In the genomic region with DNA sequence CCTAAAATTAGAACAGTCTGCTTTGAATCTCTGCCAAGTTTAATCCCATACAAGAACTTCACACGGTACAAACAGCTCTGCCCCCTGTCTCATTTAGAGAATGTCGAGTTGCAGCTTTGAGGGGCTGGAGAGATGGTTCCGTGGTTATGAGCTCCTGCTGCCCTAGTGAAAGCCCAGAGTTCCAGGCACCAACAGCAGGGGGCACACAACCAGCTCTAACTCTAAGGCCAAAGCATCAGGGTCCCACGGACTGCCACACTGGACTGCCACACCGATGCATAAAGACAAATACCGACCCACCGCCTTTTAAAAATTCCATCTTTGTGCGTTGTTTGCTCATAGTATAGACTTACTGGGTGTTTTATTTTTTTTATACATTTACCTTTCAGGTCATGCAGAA, we compare ENCODE assay signal across 11 mouse cellular contexts.
DNase-seq lines count a peak whose midpoint lies in the region; ATAC-seq and TF ChIP-seq lines count a peak whose summit lies in the region.
"Had no signal": no experiment of that assay in that cellular context is flagged by ENCODE, and none has a peak within 500 bp of the region (broad histone marks: within the 10 kb centered on the region; RNA-seq: fewer than 3 reads in every experiment).

No protein-coding gene starts in this region.

- no peaks in the 10 kb centered on the region for H3K36me3 ChIP-seq in CH12.LX (replicated peaks in 1 of 2; ENCODE audit: control insufficient read depth in 1 of 2, insufficient read depth in 1 of 2, low read length in 1 of 2)
- no peaks in the 10 kb centered on the region for H3K36me3 ChIP-seq in embryonic facial prominence, embryonic 14.5 days (ENCODE audit: control insufficient read depth, insufficient read depth, low read length)

- dilution Hi-C loops in CH12.LX (cut with MboI; ENCODE audit: extremely low pct_ligation_motif_present, extremely low pct_unique_long_range_greater_than_20kb, low sequenced_read_pairs) = no loop called here

- no peak overlapping the region for H3K9ac ChIP-seq in CH12.LX (ENCODE audit: insufficient read depth, low read depth)
- H3K9ac ChIP-seq in embryonic facial prominence, embryonic 14.5 days (ENCODE audit: low read depth, low read length) = no peak overlapping the region

- H3K27me3 ChIP-seq in CH12.LX (replicated peaks) = no peaks in the 10 kb centered on the region
- H3K27me3 ChIP-seq in embryonic facial prominence, embryonic 14.5 days (replicated peaks; ENCODE audit: control insufficient read depth, insufficient read depth, low read length) = no peaks in the 10 kb centered on the region
- H3K27me3 ChIP-seq: megakaryocyte, embryonic 14.5 days had no signal

- 70% methylated on average over 8 of the region's 8 CpGs for WGBS in embryonic facial prominence, embryonic 14.5 days

- no peaks in the 10 kb centered on the region for H3K79me2 ChIP-seq in CH12.LX (replicated peaks; ENCODE audit: control insufficient read depth, extremely low read depth, insufficient read depth, poor library complexity, severe bottlenecking)

- no peak overlapping the region for H3K4me3 ChIP-seq in layer of hippocampus, adult 2 months
- H3K4me3 ChIP-seq in CH12.LX (replicated peaks in 1 of 3; ENCODE audit: low read depth in 2 of 3, low read length in 2 of 3, poor library complexity in 1 of 3) = no peak overlapping the region
- no peak overlapping the region for H3K4me3 ChIP-seq in embryonic facial prominence, embryonic 14.5 days (ENCODE audit: low read depth, low read length)
- H3K4me3 ChIP-seq: megakaryocyte, embryonic 14.5 days had no signal

- no peak overlapping the region for H3K4me2 ChIP-seq in CH12.LX (ENCODE audit: insufficient read depth, low read depth, poor library complexity, severe bottlenecking)
- H3K4me2 ChIP-seq in embryonic facial prominence, embryonic 14.5 days (ENCODE audit: low read depth, low read length) = no peak overlapping the region

- peak; percentile 72 for TF ChIP-seq CTCF in layer of hippocampus, adult 2 months (conservative IDR thresholded peaks at IDR 0.05)
- peak in 1 of 2 experiments; percentile 34; a peak in 2 of 4 replicates for TF ChIP-seq CTCF in CH12.LX (conservative IDR thresholded peaks at IDR 0.05 in 1 of 2, IDR thresholded peaks at IDR 0.05 in 1 of 2; ENCODE audit: low read depth in 2 of 2, low read length in 2 of 2)

- no peak overlapping the region for H3K27ac ChIP-seq in layer of hippocampus, adult 2 months
- H3K27ac ChIP-seq in CH12.LX (ENCODE audit: insufficient read depth, low read depth) = no peak overlapping the region
- no peak overlapping the region for H3K27ac ChIP-seq in embryonic facial prominence, embryonic 14.5 days (replicated peaks; ENCODE audit: low read depth, low read length)

- ATAC-seq in embryonic facial prominence, embryonic 14.5 days (ENCODE audit: low read depth) = 0 out of 2 replicates have a peak, but pooled peaks have one; percentile 12

- H3K9me3 ChIP-seq in CH12.LX (replicated peaks; ENCODE audit: low read length) = no peaks in the 10 kb centered on the region
- no peaks in the 10 kb centered on the region for H3K9me3 ChIP-seq in embryonic facial prominence, embryonic 14.5 days (ENCODE audit: control insufficient read depth, low read length)
- H3K9me3 ChIP-seq: megakaryocyte, embryonic 14.5 days had no signal

- no peak; the same call in 1 of the 2 replicates for TF ChIP-seq RAD21 in CH12.LX (IDR thresholded peaks at IDR 0.05; ENCODE audit: low read depth, low read length)

- in situ Hi-C loops in CH12.LX (cut with MboI; ENCODE audit: low pct_ligation_motif_present, low pct_unique_long_range_greater_than_20kb, low sequenced_read_pairs) = no loop called here

- DNase-seq in embryo, embryonic 10.5 days (ENCODE audit: low spot score) = peak; percentile 17
- no peak for DNase-seq in embryo, embryonic 9.5 days (ENCODE audit: extremely low spot score)
- DNase-seq in layer of hippocampus, adult 2 months (ENCODE audit: low spot score in 2 of 2) = no peak
- DNase-seq in layer of hippocampus, postnatal 14 days (ENCODE audit: low spot score in 2 of 2) = no peak
- DNase-seq in CH12.LX (ENCODE audit: extremely low read depth) = no peak
- DNase-seq in embryonic facial prominence, embryonic 14.5 days (ENCODE audit: low spot score) = peak; percentile 4
- DNase-seq in frontal cortex, postnatal 36 days (ENCODE audit: low spot score in 2 of 2) = no peak
- no peak for DNase-seq in thymus, postnatal 10 days (ENCODE audit: low spot score in 2 of 2)
- DNase-seq: adrenal gland, postnatal 14 days; left cerebral cortex, postnatal 4 days had no signal

- H3K4me1 ChIP-seq in CH12.LX (ENCODE audit: control insufficient read depth in 1 of 2, insufficient read depth in 2 of 2) = no peaks in the 10 kb centered on the region
- H3K4me1 ChIP-seq in embryonic facial prominence, embryonic 14.5 days (ENCODE audit: control insufficient read depth, insufficient read depth, low read length) = no peaks in the 10 kb centered on the region

- no peak for TF ChIP-seq EP300 in CH12.LX (IDR thresholded peaks at IDR 0.05; ENCODE audit: low read length)

- TF ChIP-seq POLR2A in CH12.LX (IDR thresholded peaks at IDR 0.05; ENCODE audit: low read depth, low read length) = no peak

TF ChIP-seq in CH12.LX, 34 proteins besides CTCF, POLR2A, EP300 and RAD21:
- TF ChIP-seq E2F4 (IDR thresholded peaks at IDR 0.05; ENCODE audit: insufficient replicate concordance, low read depth, low read length) (no peak), IRF4 (IDR thresholded peaks at IDR 0.05; ENCODE audit: low read depth, low read length) (no peak), POLR2AphosphoS2 (IDR thresholded peaks at IDR 0.05; ENCODE audit: low read depth, low read length) (no peak), SMC3 (IDR thresholded peaks at IDR 0.05; ENCODE audit: low read depth, low read length) (peak; percentile 11; the same call in 1 of the 2 replicates)

Comparison
In these comparisons a context has a peak if more than half of its experiments do, and no peak if none do; other contexts are left out.
1. DNase-seq: peak in embryo, embryonic 10.5 days (single experiment) and embryonic facial prominence, embryonic 14.5 days (single experiment); none in embryo, embryonic 9.5 days (single experiment), layer of hippocampus, adult 2 months (0 of 2), layer of hippocampus, postnatal 14 days (0 of 2), CH12.LX (single experiment), frontal cortex, postnatal 36 days (0 of 2) and thymus, postnatal 10 days (0 of 2).